Mouse (Mus musculus): Measurements from ENCODE around the gene Fam163a. TPM values are rescaled to one million over a fixed set of nuclear protein-coding genes. Genes with fewer than 3 reads are reported as not detected.
A peak's percentile ranks its signal among the peaks of the same experiment; 100 is the strongest.

Gene Fam163a
- polyA plus RNA-seq, 1 experiment, result 0.02 TPM

DNA sequence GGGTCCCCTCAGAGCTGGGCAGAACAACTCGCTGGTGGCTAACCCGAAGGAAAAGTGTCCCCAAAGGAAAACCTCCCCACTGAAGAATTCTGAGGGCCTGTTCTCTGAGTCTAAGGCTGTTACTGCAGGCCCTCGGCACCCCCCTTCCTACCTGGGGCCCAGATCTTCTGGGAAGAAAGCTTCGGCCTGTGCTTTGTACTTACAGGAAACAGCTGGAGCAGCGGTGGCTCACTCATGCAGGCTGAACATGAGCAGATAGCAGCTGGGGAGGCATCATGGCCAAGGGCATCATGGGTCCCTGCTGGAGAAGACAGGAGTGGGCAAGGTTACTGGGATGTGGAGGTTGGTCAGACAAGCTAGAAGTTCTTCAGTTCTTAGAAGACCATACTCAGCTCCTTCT is 117.2 kb downstream of the Fam163a start:
- no peaks in the 10 kb centered on the region for H3K36me3 ChIP-seq (ENCODE audit: control insufficient read depth, insufficient read depth, low read length)
- no peaks in the 10 kb centered on the region for H3K27me3 ChIP-seq (ENCODE audit: control insufficient read depth, insufficient read depth, low read length)
- H3K4me1 ChIP-seq (ENCODE audit: control insufficient read depth, insufficient read depth, low read length), result peaks cover 2% of the 10 kb centered on the region; the same call in 1 of the 2 replicates
- no peak overlapping the region for H3K4me3 ChIP-seq (ENCODE audit: control insufficient read depth, low read depth, low read length)
- TF ChIP-seq POLR2A (IDR thresholded peaks at IDR 0.05; ENCODE audit: control insufficient read depth, low read depth, low read length), result no peak
- TF ChIP-seq CTCF (IDR thresholded peaks at IDR 0.05; ENCODE audit: control insufficient read depth, insufficient read depth, insufficient replicate concordance, low read depth, low read length), result no peak
- H3K27ac ChIP-seq (ENCODE audit: control insufficient read depth, insufficient read depth, low read depth, low read length), result no peak overlapping the region

DNA sequence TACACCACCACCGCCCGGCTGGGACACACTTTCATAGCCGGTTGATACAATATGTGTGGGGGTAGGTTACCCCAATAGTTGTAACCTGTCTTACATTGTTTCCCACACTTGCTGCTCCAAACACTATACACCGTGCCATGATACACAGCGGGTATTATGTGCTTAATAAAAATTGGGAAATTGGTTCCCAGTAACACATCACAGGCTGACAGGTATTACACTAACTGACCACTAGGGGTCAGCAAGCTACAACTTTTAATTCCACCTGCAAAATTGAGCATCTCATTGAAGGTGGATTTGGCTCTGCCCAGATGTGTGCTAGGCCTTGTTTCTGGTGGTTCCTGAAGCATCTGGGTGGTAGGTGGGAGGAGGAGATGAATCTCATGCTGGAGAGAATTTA is 119.1 kb downstream of the Fam163a start:
- TF ChIP-seq CTCF (IDR thresholded peaks at IDR 0.05; ENCODE audit: control insufficient read depth, insufficient read depth, insufficient replicate concordance, low read depth, low read length) (no peak), POLR2A (IDR thresholded peaks at IDR 0.05; ENCODE audit: control insufficient read depth, low read depth, low read length) (no peak)
- peaks cover 2% of the 10 kb centered on the region; the same call in 1 of the 2 replicates for H3K4me1 ChIP-seq (ENCODE audit: control insufficient read depth, insufficient read depth, low read length)
- no peak overlapping the region for H3K4me3 ChIP-seq (ENCODE audit: control insufficient read depth, low read depth, low read length)

DNA sequence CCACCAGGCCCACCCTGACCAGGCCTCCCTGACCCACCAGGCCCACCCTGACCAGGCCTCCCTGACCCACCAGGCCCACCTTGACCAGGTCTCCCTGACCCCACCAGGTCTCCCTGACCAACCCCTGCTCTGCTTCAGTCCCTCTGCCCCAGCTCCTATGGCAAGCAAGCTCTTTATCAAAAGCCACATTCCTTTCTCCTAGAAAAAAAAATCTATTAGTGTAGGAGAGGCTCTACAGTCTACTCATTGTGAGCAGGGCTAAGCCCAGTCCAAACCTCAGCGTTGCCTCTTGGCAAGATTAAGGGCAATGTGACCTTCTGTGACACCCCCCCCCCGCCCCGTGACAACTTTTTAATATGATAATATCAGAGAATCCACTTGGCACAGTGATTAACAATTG is 120.2 kb downstream of the Fam163a start:
- H3K27ac ChIP-seq (ENCODE audit: control insufficient read depth, insufficient read depth, low read depth, low read length), result no peak overlapping the region
- no peak overlapping the region for H3K4me3 ChIP-seq (ENCODE audit: control insufficient read depth, low read depth, low read length)
- no peaks in the 10 kb centered on the region for H3K27me3 ChIP-seq (ENCODE audit: control insufficient read depth, insufficient read depth, low read length)
- no peak for TF ChIP-seq CTCF (IDR thresholded peaks at IDR 0.05; ENCODE audit: control insufficient read depth, insufficient read depth, insufficient replicate concordance, low read depth, low read length)
- no peak for TF ChIP-seq POLR2A (IDR thresholded peaks at IDR 0.05; ENCODE audit: control insufficient read depth, low read depth, low read length)
- H3K4me1 ChIP-seq (ENCODE audit: control insufficient read depth, insufficient read depth, low read length), result peaks cover 2% of the 10 kb centered on the region; the same call in 1 of the 2 replicates
- no peaks in the 10 kb centered on the region for H3K36me3 ChIP-seq (ENCODE audit: control insufficient read depth, insufficient read depth, low read length)

More for the DNA sequence above, 119.1 kb downstream of the Fam163a start:
- H3K36me3 ChIP-seq (ENCODE audit: control insufficient read depth, insufficient read depth, low read length), result no peaks in the 10 kb centered on the region
- H3K27me3 ChIP-seq (ENCODE audit: control insufficient read depth, insufficient read depth, low read length), result no peaks in the 10 kb centered on the region
- no peak overlapping the region for H3K27ac ChIP-seq (ENCODE audit: control insufficient read depth, insufficient read depth, low read depth, low read length)

DNA sequence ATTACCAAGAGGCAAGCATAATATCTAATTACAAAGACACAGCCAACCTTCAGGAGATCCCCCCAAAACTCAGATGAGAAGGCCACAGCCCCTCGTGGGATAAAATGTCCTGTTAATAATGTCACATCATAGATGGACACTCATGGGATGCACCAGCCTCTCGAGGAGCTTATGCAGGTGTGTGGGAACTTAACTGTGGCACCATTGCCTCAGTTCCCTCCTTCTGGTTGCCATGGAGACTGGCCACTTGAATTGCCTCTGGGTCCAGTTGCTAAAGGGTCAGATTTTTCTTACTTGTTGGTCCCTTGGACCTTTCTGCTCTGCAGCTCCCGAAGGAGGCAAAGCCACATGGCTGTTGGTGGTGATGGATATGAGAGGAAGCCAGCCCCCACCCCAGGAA is 127.2 kb downstream of the Fam163a start:
- no peaks in the 10 kb centered on the region for H3K27me3 ChIP-seq (ENCODE audit: control insufficient read depth, insufficient read depth, low read length)
- TF ChIP-seq POLR2A (IDR thresholded peaks at IDR 0.05; ENCODE audit: control insufficient read depth, low read depth, low read length), result no peak
- TF ChIP-seq CTCF (IDR thresholded peaks at IDR 0.05; ENCODE audit: control insufficient read depth, insufficient read depth, insufficient replicate concordance, low read depth, low read length), result no peak
- H3K4me1 ChIP-seq (ENCODE audit: control insufficient read depth, insufficient read depth, low read length), result peaks cover 5% of the 10 kb centered on the region
- H3K4me3 ChIP-seq (ENCODE audit: control insufficient read depth, low read depth, low read length), result no peak overlapping the region
- no peaks in the 10 kb centered on the region for H3K36me3 ChIP-seq (ENCODE audit: control insufficient read depth, insufficient read depth, low read length)
- no peak overlapping the region for H3K27ac ChIP-seq (ENCODE audit: control insufficient read depth, insufficient read depth, low read depth, low read length)

DNA sequence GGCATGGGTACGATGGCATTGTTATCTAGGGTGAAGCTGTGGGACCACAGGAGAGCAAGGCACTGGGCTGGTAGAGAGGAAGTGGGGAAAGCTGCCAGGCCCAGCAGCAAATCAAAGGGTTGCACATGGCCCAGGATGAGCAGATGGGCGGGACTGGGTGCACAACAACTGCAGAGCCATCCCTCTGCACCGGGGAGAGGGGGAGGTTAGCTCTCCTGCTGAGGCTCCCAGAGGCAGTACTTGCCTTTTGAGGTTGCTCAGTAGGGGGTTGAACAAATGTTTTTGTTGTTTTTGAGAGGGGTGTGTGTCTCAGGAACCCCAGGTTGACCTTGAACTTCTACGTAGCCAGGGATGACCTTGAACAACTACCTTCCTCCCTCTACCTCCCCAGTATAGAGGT is 128.4 kb downstream of the Fam163a start:
- no peaks in the 10 kb centered on the region for H3K36me3 ChIP-seq (ENCODE audit: control insufficient read depth, insufficient read depth, low read length)
- no peak overlapping the region for H3K27ac ChIP-seq (ENCODE audit: control insufficient read depth, insufficient read depth, low read depth, low read length)
- no peak overlapping the region for H3K4me3 ChIP-seq (ENCODE audit: control insufficient read depth, low read depth, low read length)
- no peak for TF ChIP-seq CTCF (IDR thresholded peaks at IDR 0.05; ENCODE audit: control insufficient read depth, insufficient read depth, insufficient replicate concordance, low read depth, low read length)
- TF ChIP-seq POLR2A (IDR thresholded peaks at IDR 0.05; ENCODE audit: control insufficient read depth, low read depth, low read length), result no peak
- no peaks in the 10 kb centered on the region for H3K27me3 ChIP-seq (ENCODE audit: control insufficient read depth, insufficient read depth, low read length)
- H3K4me1 ChIP-seq (ENCODE audit: control insufficient read depth, insufficient read depth, low read length), result peaks cover 8% of the 10 kb centered on the region

DNA sequence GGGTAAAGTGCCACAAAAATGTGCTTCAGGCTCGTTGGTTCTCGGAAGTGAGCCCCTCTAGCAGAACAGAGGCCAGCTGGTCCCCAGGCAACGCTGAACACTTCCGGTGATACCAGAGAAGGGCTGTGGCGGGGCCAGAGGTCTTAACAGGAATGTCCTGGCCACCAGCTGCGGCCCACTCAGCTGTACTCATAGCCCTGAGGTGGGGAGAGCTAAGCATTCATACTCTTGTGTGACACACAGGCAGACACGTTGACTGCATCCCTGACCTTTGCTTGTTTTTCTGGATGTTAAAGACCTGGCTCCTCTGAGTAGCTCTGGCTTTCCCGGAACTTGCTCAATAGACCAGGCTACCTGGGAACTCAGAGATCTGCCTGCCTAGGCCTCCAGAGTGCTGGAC is 130.3 kb downstream of the Fam163a start:
- H3K36me3 ChIP-seq (ENCODE audit: control insufficient read depth, insufficient read depth, low read length), result no peaks in the 10 kb centered on the region
- peak overlapping the region; percentile 2 for H3K27ac ChIP-seq (ENCODE audit: control insufficient read depth, insufficient read depth, low read depth, low read length)
- H3K27me3 ChIP-seq (ENCODE audit: control insufficient read depth, insufficient read depth, low read length), result no peaks in the 10 kb centered on the region
- peak overlapping the region; percentile 44 for H3K4me3 ChIP-seq (ENCODE audit: control insufficient read depth, low read depth, low read length)
- H3K4me1 ChIP-seq (ENCODE audit: control insufficient read depth, insufficient read depth, low read length), result peaks cover 8% of the 10 kb centered on the region
- TF ChIP-seq CTCF (IDR thresholded peaks at IDR 0.05; ENCODE audit: control insufficient read depth, insufficient read depth, insufficient replicate concordance, low read depth, low read length) (no peak), POLR2A (IDR thresholded peaks at IDR 0.05; ENCODE audit: control insufficient read depth, low read depth, low read length) (no peak)

DNA sequence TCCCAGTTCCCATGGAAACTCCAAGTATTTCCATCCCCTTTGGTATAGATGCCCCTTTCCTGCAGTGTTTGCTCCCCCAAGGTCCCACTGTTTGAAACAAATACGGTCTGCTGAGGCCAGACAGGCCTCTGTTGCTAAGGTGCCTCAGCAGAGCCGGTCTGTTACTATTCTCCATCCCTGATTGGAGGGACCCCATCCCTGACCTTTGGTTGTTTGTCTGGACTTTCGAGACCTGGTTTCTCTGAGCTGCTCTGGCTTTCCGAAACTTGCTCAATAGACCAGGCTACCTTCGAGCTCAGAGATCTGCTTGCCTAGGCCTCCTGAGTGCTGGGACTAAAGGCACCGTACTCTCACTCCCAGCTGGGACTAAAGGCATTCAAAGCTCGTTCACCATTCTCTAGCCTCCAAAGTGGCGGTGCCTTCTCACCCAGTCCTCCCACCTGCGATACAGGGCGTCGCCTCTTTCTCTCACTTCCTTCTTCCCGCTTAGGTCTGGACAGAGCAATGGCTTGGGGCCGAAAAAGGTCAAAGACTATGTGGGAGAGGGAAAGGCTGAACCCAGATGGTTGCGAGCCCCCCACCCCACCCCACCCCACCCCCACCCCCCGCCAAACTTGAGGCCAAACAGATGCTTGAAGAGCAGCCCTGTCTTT is 131.5 kb downstream of the Fam163a start:
- H3K4me3 ChIP-seq (ENCODE audit: control insufficient read depth, low read depth, low read length), result no peak overlapping the region
- H3K27me3 ChIP-seq (ENCODE audit: control insufficient read depth, insufficient read depth, low read length), result no peaks in the 10 kb centered on the region
- H3K4me1 ChIP-seq (ENCODE audit: control insufficient read depth, insufficient read depth, low read length), result peaks cover 8% of the 10 kb centered on the region
- no peaks in the 10 kb centered on the region for H3K36me3 ChIP-seq (ENCODE audit: control insufficient read depth, insufficient read depth, low read length)
- no peak overlapping the region for H3K27ac ChIP-seq (ENCODE audit: control insufficient read depth, insufficient read depth, low read depth, low read length)
- TF ChIP-seq POLR2A (IDR thresholded peaks at IDR 0.05; ENCODE audit: control insufficient read depth, low read depth, low read length) (no peak), CTCF (IDR thresholded peaks at IDR 0.05; ENCODE audit: control insufficient read depth, insufficient read depth, insufficient replicate concordance, low read depth, low read length) (no peak)
